Mouse (Mus musculus): ENCODE measurements around the gene Cygb. TPM values are rescaled to one million over a fixed set of nuclear protein-coding genes. Genes with fewer than 3 reads are reported as not detected.

The Cygb gene
- total and polyA plus RNA-seq, 2 experiments from 2014 or later = 21.1 to 38.8 TPM

- H3K4me1 ChIP-seq (ENCODE audit: control insufficient read depth, insufficient read depth) = 0 out of 2 replicates have a peak, but pooled peaks cover 3% of the 10 kb centered on the region
- ATAC-seq (ENCODE audit: insufficient read depth, low read depth) = peak; percentile 84
- peak overlapping the region; percentile 86 for H3K4me2 ChIP-seq (ENCODE audit: low read depth, low read length)
- DNase-seq (ENCODE audit: low spot score) = no peak
- H3K36me3 ChIP-seq (replicated peaks; ENCODE audit: control insufficient read depth, insufficient read depth, low read length) = no peaks in the 10 kb centered on the region
- peak overlapping the region; percentile 57 for H3K4me3 ChIP-seq (ENCODE audit: low read depth, low read length)
- no peaks in the 10 kb centered on the region for H3K9me3 ChIP-seq (replicated peaks; ENCODE audit: control insufficient read depth, low read length)
- H3K27me3 ChIP-seq (ENCODE audit: control insufficient read depth, insufficient read depth, low read length) = peaks cover 32% of the 10 kb centered on the region
- no peak overlapping the region for H3K27ac ChIP-seq (ENCODE audit: low read depth)
- H3K9ac ChIP-seq (replicated peaks; ENCODE audit: low read depth, low read length) = peak overlapping the region; percentile 48
- WGBS = 2% methylated on average over 71 of the region's 73 CpGs
- TF ChIP-seq EP300 (IDR thresholded peaks at IDR 0.05; ENCODE audit: low read depth) (no peak), CTCF (IDR thresholded peaks at IDR 0.05; ENCODE audit: low read depth) (peak; percentile 16; the same call in 1 of the 2 replicates)
Measured at GRCm38 (mm10) chr11:116694250-116695193, 40.4 kb upstream of the Cygb start.

GRCm38 (mm10) chr11:116693899-116694249 is 39.8 kb upstream of the Cygb start:
- H3K4me2 ChIP-seq (ENCODE audit: low read depth, low read length) = peak overlapping the region; percentile 86
- peak overlapping the region; percentile 57 for H3K4me3 ChIP-seq (ENCODE audit: low read depth, low read length)
- no peak for ATAC-seq (ENCODE audit: insufficient read depth, low read depth)
- 0 out of 2 replicates have a peak, but pooled peaks cover 3% of the 10 kb centered on the region for H3K4me1 ChIP-seq (ENCODE audit: control insufficient read depth, insufficient read depth)
- peaks cover 32% of the 10 kb centered on the region for H3K27me3 ChIP-seq (ENCODE audit: control insufficient read depth, insufficient read depth, low read length)
- no peaks in the 10 kb centered on the region for H3K36me3 ChIP-seq (replicated peaks; ENCODE audit: control insufficient read depth, insufficient read depth, low read length)
- no peak overlapping the region for H3K27ac ChIP-seq (ENCODE audit: low read depth)
- DNase-seq (ENCODE audit: low spot score) = no peak
- TF ChIP-seq CTCF (IDR thresholded peaks at IDR 0.05; ENCODE audit: low read depth) (no peak), EP300 (IDR thresholded peaks at IDR 0.05; ENCODE audit: low read depth) (no peak)
- H3K9me3 ChIP-seq (replicated peaks; ENCODE audit: control insufficient read depth, low read length) = no peaks in the 10 kb centered on the region
- 63% methylated on average over 4 of the region's 4 CpGs for WGBS
- H3K9ac ChIP-seq (replicated peaks; ENCODE audit: low read depth, low read length) = peak overlapping the region; percentile 48

GRCm38 (mm10) chr11:116690701-116691575 is 36.8 kb upstream of the Cygb start:
- Histone ChIP-seq H3K4me2 (ENCODE audit: low read depth, low read length) (no peak overlapping the region), H3K9ac (replicated peaks; ENCODE audit: low read depth, low read length) (no peak overlapping the region), H3K4me1 (ENCODE audit: control insufficient read depth, insufficient read depth) (0 out of 2 replicates have a peak, but pooled peaks cover 3% of the 10 kb centered on the region), H3K27ac (ENCODE audit: low read depth) (no peak overlapping the region), H3K36me3 (replicated peaks; ENCODE audit: control insufficient read depth, insufficient read depth, low read length) (no peaks in the 10 kb centered on the region), H3K27me3 (ENCODE audit: control insufficient read depth, insufficient read depth, low read length) (peaks cover 27% of the 10 kb centered on the region), H3K9me3 (replicated peaks; ENCODE audit: control insufficient read depth, low read length) (no peaks in the 10 kb centered on the region), H3K4me3 (ENCODE audit: low read depth, low read length) (no peak overlapping the region)
- ATAC-seq (ENCODE audit: insufficient read depth, low read depth) (no peak), DNase-seq (ENCODE audit: low spot score) (no peak)
- WGBS = 63% methylated on average over 18 of the region's 18 CpGs
- TF ChIP-seq CTCF (IDR thresholded peaks at IDR 0.05; ENCODE audit: low read depth) = no peak
- TF ChIP-seq EP300 (IDR thresholded peaks at IDR 0.05; ENCODE audit: low read depth) = no peak

- TF ChIP-seq CTCF (IDR thresholded peaks at IDR 0.05; ENCODE audit: low read depth) (no peak), EP300 (IDR thresholded peaks at IDR 0.05; ENCODE audit: low read depth) (no peak)
- DNase-seq (ENCODE audit: low spot score) (no peak), ATAC-seq (ENCODE audit: insufficient read depth, low read depth) (no peak)
- Histone ChIP-seq H3K9me3 (replicated peaks; ENCODE audit: control insufficient read depth, low read length) (no peaks in the 10 kb centered on the region), H3K27ac (ENCODE audit: low read depth) (no peak overlapping the region), H3K9ac (replicated peaks; ENCODE audit: low read depth, low read length) (no peak overlapping the region), H3K27me3 (ENCODE audit: control insufficient read depth, insufficient read depth, low read length) (peaks cover 13% of the 10 kb centered on the region), H3K36me3 (replicated peaks; ENCODE audit: control insufficient read depth, insufficient read depth, low read length) (no peaks in the 10 kb centered on the region; the same call in 1 of the 2 replicates), H3K4me1 (ENCODE audit: control insufficient read depth, insufficient read depth) (no peaks in the 10 kb centered on the region), H3K4me2 (ENCODE audit: low read depth, low read length) (no peak overlapping the region), H3K4me3 (ENCODE audit: low read depth, low read length) (no peak overlapping the region)
- WGBS = 92% methylated on average over 10 of the region's 10 CpGs
Measured at GRCm38 (mm10) chr11:116689622-116690021, 35.5 kb upstream of the Cygb start.

GRCm38 (mm10) chr11:116687897-116688296 is 33.8 kb upstream of the Cygb start:
- Histone ChIP-seq H3K9me3 (replicated peaks; ENCODE audit: control insufficient read depth, low read length) (no peaks in the 10 kb centered on the region), H3K36me3 (replicated peaks; ENCODE audit: control insufficient read depth, insufficient read depth, low read length) (peaks cover 6% of the 10 kb centered on the region; the same call in 1 of the 2 replicates), H3K4me2 (ENCODE audit: low read depth, low read length) (no peak overlapping the region), H3K27ac (ENCODE audit: low read depth) (no peak overlapping the region), H3K4me3 (ENCODE audit: low read depth, low read length) (no peak overlapping the region), H3K4me1 (ENCODE audit: control insufficient read depth, insufficient read depth) (no peaks in the 10 kb centered on the region), H3K27me3 (ENCODE audit: control insufficient read depth, insufficient read depth, low read length) (no peaks in the 10 kb centered on the region), H3K9ac (replicated peaks; ENCODE audit: low read depth, low read length) (no peak overlapping the region)
- ATAC-seq (ENCODE audit: insufficient read depth, low read depth) = no peak
- WGBS = 75% methylated on average over 8 of the region's 8 CpGs
- no peak for TF ChIP-seq EP300 (IDR thresholded peaks at IDR 0.05; ENCODE audit: low read depth)
- TF ChIP-seq CTCF (IDR thresholded peaks at IDR 0.05; ENCODE audit: low read depth) = no peak
- no peak for DNase-seq (ENCODE audit: low spot score)

Data from heart, postnatal 0 days (tissue).